Mouse (Mus musculus): ENCODE measurements around the gene Sez6l.

DNA sequence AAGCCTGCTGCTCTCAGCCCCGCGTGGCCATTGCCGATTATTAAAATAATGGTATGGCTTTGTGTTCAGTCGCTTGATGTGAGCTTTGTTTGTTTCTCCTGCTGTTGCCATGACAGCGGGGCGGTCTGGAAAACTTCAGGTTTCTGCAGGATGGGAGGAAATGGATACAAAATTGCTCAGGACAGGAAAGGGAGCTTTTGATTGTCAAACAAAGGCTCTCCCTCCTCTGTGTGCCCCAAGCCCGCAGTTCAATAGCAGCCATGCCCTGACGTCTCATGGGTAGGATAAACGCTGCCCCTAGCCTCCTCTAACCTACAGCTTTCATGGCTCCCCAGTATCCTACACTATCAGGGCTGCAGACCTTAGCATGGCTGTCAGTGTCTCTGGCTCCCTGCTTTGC, 6.3 kb upstream of the Sez6l start:
- TF ChIP-seq POLR2A (IDR thresholded peaks at IDR 0.05; ENCODE audit: low read depth, low read length) (no peak), CTCF (conservative IDR thresholded peaks at IDR 0.05; ENCODE audit: insufficient read depth, insufficient read length, low read depth, low read length) (no peak)

Measured in kidney, adult 2 months (tissue).